Mouse (Mus musculus) thymus, postnatal 36 days (tissue): ENCODE measurements around the gene Tecta.

Experiments used
- DNase-seq, 2 experiments: peaks; one replicate each; pipeline ENCODE4 v3.0.0; 2022; ENCODE audit warnings: mixed read lengths in 2 of 2

The Tecta gene

DNA sequence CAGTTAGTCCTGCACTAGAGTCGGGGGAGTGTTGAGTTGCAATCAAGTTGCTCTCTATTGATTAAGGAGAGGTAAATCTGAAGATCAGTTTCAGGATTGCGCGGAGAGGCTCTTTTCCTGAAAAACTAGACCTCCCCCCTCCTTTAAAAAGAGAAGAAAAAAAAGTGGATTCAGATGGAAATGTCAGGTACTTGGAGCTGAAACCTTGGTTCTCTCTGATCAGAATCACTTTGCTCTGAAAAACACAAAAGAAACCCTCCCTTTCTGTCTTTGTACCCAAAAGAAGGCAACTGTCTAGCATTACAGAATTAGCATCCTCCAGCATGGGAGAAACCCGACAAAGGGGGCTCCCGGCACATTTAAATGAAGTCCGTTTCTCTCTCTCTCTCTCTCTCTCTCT lies at the start of gene Tecta:
TSS of gene Tecta (minus strand) at position 101 of the 400 bp plus-strand sequence.
- no peak for DNase-seq

DNA sequence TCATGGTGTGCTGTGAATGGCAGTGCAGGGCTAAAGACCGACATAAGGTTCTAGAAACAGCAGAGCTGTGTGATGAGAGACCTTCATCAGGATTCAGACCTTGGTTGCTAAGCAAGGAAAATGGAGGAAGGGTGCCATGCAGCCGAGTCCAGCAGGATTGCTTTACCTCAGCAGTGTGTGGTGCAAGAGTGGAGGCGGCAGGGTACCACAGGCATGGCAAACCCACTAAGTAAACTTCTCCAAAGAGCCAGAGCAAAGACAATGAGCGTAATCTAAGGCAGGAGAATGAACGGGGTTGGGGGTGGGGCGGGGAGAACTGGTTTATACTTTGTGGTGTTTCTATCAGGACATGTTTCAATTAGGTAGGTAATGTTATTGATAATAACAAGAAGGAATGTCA lies 49.3 kb upstream of the Tecta start:
- no peak for DNase-seq

DNA sequence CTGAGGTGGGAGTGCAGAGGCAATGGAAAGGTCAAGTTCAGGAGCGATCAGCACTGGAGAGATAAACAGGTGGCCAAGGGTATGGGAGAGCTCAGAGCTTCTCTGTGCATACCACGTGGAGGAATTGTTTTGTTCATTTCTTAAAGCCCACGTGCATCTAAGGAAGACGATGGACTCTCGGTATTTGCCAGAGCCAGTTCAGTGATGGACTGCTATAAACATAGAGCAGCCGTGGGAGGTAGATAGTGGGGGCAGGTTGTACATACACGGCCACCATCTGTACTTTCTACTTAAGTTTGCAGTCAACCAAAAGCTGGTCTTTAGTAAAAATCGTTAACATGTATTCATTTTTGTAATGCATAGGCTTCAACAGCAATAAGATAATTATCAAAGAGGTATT lies 42.4 kb upstream of the Tecta start:
- no peak for DNase-seq

DNA sequence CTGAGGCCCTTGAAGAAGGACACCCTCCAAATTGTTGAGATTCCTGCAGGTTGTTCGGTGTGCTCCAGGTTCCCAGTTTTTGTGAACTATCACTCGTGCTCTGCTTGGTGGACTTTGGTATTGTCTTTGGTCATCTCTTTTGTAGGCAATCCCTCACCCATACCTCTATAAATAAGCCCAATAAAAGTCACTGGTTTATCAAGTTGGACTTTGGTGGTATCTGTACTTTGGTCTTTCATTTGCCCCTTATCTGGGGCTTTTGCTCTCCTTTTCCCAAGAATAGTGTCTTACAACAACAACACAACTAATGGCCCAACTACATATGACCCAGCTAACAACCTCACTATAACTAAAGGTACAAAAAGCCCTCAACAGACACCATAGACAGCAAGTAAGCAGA lies 41.5 kb upstream of the Tecta start:
- no peak for DNase-seq

DNA sequence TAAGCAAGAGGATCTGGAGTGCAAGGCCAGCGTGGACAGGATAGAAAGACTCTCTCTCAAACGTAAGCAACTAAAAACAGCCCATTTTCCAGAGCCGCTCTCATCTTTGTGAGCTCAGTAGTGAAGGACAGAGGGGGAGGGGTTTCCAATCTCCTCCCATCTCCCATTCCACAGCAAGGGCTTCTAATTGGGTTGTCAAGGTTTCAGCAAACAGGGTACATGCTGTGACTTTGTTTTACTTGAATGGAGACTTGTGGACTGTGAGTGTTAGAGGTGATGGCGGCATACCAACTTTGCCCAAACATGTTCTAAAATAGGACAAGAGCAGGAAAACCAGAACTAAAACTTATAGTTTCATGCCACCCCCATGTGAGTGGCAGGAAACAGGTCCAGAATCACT lies 39.7 kb upstream of the Tecta start:
- no peak for DNase-seq

DNA sequence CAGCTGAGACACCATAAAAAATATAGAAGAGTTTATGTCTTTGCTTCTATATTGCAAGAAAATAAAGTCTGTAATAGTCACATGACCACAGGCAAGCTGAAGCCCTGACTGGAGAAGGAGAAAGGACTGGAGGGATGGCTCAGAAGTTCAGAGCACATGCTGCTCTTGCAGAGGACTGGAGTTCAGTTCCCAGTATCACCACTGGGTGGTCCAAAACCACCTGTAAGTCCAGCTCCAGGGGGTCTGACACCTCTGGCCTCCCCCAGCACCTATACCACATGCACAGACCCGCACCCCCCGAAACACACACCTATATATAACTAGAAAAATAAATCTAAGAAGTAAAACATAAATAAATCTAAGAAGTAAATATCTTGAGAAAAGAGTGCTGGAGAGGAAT lies 32.4 kb upstream of the Tecta start:
- peak; percentile 26 to 39 for DNase-seq

DNA sequence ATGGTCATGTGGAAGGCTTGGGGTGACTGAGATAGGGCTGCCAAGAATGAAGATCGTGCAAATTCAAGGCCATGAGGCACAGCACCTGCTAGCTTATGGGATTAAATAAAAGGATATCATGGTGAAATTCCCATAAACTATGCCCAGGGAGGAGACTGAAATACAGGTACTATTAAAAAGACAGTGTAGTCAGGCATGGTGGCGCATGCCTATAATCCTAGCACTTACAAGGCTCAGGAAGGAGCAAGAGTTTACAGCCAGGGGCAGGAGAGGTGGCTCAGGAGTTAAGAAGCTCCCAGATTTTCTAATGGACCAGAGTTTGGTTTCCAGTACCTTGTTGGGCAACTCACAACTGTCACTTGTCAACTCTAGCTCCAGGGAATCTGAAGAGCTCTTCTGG lies 31.9 kb upstream of the Tecta start:
- DNase-seq: no peak

DNA sequence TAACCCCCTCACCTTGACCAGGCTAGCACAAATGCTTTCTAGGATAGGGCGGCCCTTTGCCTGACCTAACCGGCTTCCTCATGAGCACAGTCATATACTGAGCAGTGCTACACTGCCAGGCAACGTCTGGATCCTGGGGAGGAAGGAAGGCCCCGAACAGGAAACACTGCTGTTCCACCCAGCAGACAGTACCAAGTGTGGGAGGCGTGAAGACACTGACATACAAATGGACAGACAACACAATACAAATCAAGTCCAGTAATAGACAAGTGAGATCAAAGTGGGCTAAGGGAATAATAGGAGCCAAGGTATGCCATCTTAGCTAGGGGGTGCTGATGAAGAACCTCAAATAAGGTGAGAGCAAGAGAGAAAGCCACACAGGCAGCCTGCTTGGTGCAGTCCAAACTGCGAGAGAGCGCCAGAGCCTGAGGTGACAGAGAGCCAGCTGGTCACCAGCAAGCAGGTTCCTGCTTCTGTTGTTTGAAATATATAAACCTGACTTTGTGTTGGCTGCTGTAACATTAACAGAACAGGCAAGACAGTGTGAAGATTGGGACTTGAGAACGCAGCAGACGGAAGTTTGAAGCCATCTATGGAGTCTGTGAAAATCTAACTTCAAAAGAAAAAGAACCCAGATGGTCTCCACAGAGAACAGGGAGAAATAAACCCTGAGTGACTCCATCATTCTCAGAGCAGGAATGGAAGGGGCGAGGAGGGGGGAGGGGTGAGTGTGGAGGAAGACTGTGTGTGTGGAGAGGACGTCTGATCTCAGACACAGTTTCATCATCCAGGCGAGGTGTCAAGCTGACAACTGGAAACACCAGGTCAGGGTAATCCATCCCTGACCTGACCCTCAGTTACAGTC lies 28.6 kb upstream of the Tecta start:
- peak; percentile 57 to 69 for DNase-seq

DNA sequence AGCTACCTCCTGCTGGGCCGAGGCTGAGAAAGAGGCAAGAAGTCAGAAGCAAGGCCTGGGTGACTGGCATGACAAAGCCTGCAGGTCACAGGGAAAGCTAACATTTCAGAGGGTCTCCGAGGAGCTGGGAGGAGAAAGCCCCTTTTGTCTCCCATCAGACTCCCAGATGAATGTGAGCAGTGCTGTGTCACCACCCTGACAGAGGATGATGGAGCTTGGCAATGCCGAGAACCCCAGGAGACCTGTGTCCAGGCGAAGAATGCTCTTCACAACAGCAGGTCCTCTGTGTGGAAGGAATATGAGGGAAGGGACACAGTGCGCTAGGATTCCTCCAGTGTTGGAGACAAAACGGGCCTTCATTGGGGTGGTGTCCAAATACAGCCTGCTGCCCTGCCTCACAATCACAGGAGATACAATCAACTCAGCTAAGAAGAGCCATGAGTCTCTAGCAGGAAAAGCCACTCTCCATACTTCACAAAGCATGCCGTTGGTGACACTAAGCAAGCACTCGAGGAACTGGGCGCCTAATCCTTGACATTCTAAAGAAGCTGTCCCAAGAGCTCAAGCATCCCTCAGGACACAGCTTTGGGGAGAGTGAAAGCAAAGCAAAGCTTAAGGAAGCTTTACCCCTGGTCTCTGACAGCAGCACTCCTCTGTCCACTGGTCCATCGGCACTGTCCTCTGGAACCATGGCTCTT lies 27.1 kb upstream of the Tecta start:
- DNase-seq: no peak

DNA sequence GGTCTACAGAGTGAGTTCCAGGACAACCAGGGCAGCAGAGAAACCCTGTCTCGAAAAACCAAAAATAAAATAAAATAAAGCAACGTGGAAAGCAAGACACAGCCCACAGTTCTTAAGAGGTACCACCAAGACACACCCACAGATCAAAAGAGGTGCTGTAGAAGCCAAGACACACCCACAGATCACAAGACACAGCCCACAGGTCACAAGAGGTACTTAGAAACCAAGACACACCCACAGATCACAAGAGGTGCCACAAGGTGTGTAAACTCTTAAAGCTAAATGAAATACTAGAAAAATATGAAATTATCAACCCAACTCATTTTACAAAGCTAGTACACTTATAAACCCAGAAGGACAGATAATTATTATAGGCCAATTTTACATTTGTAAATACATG lies 23.9 kb upstream of the Tecta start:
- no peak for DNase-seq

DNA sequence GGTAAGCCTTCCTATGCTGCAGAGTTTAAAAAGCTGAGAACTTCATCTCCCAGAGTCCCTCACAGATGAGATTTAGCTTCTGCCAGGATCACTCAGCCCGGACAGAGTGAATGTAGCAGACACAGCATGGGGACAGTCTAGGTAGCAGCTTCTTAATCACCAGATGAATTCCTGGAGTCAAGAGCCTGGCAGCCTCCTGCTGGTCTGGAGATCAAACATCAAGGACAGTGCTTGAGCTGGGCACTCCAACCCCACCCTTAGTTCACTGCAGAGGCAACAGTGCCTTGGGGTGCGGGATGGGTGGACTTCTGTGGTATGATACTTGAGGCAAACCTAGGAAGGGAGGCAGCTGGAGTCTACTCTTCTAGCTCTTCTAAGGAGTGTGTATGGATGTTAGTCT lies 20.0 kb upstream of the Tecta start:
- DNase-seq: no peak

DNA sequence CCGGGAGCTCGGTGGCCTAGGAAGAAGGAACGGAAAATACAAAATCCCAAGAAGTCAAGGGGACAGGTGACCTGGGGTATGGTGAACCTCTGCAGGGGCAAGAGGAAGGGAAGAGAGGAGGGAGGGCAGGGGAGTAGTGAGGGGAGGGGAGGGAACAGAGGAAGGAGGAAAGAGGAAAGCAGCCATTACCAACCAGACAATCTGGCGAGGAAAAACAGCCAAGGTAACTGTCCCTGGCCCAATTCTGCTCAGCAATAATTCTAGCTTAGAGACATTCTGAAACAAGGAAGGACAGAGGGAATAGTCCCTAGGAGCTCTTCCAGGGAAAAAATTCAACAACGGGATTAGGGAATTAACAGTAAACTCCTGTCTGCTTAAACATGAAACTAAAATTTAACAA lies 19.1 kb upstream of the Tecta start:
- DNase-seq: no peak

DNA sequence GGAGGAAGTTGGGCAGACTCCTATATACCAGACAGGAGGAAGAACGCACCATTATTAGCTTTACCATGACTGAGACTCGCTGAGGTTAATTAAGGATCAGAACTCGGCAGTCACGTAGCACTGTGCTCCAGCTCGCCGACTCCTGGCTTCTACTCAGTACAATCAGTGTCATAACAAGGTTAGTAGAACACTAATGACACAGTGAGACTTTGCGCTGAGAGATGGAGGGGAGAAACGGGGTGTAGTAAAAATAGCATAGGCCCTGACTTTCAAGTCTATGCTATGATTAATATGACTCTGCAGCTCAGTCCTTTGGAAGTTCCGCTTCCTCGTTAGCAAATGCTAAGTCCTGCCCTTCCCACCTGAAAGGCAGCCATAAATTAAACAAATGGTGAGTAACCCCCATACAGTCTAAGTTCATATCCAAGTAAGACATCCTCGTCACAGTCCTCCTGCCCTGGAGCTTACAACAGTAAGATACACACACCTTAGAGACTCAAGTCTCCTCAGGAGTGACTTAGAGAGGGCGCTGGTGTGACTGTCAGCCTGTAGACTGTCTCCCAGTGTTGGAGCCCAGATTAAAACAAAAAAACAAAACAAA lies 17.7 kb upstream of the Tecta start:
- DNase-seq: no peak

DNA sequence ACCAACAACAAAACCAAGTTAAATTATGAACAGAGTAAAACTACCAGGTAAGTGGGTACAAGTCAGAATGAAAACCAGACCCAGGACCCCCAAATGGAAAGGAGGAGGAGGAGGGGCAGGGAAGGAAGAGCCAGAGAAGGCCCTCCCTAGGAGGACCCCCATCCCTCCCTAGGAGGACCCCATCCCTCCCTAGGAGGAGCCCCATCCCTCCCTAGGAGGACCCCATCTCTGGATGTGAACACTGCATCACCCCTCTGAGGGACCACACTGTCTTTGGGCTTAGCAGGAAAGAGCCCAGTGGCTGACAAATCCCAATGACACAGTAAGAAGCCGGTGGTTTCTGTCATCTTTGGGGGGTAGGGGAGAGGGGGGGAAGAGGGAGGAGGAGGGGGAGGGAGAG lies 15.5 kb upstream of the Tecta start:
- DNase-seq: no peak

DNA sequence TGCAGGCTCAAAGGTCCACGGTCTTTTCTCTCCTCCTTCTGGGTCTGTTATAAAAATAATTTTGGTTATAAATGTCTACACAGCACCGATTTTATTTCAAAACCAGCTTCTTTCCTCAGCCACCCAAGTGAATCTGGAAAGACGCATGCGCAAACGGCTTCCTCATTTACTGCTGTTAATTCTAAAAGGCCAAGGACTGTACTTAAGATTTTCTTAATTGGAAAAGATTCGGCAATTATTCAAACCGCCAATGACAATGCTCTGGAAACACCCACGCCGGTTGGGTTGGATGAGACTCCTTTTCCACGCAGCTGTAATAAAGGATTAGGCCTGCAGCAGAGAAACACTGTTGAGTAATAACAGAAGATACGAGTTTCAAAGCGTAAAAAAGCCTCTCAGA lies 13.6 kb upstream of the Tecta start:
- no peak for DNase-seq

DNA sequence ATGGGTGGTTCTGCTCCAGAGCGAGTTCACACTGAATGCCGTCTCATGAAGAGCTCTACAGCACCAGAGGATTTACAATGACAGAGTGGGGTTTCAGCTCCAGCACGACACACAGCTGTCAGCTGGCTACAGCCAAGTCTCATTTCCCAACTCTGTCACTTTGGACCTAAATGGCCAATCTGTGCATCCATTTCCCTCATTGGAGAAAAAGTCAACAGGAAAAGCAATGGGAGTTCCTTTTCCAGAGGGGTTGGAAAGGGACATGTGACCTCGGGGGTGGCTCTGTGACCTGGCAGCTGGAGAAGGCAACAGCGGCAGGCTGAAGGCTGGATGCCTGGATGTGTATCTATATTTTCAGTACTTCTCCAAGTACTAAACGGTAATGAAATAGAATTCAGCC lies 11.6 kb upstream of the Tecta start:
- DNase-seq: no peak

DNA sequence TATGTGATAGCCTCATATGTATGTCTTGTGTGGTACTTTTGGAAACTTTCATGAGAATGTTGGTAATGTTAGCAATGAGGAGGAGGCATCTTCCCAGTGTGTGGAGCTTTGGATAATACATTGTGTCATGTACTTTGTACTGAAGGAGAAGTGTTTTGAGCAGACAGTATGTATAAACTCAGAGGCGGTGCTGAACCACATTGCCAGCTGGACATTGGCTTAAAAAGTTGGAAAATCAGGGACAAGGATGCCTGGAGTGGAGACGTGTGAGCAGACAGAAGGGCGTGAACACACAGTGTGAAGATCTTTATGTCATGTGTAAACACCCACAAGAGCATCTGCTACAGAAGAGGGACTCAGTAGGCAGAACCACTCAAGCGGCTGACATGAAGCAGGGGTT lies 6.0 kb upstream of the Tecta start:
- no peak for DNase-seq

DNA sequence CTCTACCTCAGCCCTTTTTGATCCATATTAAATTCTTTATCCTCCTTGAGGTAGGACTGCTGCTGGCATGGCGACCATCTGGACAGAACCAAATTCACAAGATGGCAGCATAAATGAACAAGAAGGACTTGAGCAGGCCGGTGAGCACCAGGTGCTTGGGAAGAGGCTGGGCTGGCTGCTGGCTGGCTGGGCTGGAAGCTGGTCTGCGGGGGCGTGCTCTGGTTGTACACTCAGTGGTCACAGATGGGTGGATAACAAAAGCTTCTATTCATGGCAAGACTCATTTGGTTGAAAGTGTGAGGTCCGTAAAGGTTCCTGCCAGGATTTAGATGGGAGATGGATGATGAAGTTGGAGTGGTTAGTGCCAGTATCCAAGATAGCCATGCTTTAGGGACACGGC lies 1.8 kb upstream of the Tecta start:
- DNase-seq: no peak

DNA sequence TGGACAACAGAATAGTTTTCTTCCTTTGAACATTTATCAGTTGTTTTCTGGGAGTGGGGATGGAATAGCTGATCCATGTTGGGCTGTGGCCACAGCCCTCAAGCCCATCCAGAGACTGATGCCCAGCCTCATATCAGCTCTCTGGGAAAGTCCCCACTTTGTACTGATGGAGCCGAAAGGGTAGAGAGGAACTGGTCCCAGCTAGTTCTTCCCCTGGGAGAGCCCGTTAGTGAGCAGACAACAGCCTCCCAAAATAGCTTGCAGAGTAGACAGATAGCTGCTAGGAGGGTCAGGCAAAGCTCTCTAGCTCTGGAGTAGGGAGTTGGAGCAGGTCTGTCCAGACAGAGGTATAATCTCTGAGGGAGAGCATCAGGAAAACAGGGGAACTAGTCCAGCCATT lies 3.6 kb downstream of the Tecta start:
- no peak for DNase-seq

DNA sequence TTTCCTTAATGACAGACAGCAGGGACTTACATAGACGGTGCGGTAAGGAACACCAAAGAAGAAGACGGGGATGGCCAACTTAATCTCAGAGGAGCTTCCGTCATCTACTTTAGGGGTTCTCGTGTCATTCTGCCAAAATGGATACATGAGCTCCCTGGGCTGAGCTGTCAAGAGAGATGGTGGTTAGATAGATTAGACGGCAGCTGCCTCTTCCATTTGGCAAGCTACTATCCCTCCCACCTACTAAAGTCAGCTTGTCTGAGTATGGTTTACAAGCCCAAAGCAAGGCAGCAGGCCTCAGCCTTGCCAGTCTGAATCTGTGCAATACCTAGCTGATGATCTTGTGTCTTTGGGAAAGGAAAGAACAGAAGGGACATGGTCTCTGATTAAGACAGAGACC lies 4.8 kb downstream of the Tecta start:
- DNase-seq: no peak

DNA sequence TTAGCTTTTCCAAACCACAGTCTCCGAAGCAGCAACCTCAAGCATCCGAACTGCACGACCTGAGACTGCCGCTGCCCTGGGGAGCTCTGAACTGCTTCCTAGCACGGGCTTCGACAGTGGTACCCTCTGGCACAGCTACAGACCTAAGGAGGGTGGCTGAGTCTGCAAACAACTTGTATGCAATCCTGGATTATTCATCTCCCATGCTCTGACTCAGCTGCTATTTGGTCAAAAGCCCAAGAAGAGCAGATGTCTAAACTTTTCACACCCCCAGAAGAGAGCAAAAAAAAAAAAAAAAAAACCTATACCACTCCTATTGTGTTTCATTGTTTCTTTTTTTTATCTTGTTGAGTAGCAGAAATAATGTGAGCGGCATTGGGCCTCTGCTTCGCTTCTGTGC lies 5.4 kb downstream of the Tecta start:
- DNase-seq: no peak

DNA sequence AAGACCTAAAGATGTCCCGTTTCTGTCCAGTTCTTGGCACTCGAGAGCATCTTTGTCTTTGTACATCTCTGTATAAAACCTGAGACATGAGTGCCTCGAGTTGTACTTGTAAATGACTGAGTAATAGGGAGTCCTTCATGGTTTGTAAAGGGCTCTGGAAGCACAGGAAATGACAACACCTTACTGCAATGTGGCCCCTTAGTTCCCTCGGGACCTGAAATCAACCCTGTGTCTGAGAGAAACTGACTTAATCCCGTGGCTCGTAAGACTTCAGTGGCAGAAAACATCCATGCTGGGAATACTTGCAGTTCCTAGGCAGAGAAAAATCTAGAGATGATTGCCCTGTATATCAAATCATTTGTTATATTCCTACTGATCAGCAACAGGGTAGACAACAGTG lies 6.8 kb downstream of the Tecta start:
- DNase-seq: no peak

DNA sequence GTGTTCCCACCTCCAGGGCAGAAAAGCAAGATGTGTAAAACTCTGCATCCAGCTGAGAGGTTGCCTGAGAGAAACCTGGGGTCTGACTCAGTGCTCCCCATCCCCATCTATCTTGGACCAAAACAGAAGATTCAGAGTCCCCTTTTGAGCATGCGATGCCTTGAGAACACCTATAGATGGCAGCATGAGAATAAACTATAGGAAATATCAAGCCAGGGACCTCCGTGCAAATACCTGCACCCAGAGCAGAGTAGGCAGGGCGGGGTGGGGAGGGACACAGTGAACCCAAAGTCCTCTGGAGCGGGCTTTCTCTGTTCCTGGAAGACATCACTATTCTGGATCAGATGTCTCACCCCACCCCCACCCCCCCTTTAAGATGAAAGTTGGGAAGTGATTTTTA lies 11.2 kb downstream of the Tecta start:
- peak in 1 of 2 experiments; percentile 3 for DNase-seq

DNA sequence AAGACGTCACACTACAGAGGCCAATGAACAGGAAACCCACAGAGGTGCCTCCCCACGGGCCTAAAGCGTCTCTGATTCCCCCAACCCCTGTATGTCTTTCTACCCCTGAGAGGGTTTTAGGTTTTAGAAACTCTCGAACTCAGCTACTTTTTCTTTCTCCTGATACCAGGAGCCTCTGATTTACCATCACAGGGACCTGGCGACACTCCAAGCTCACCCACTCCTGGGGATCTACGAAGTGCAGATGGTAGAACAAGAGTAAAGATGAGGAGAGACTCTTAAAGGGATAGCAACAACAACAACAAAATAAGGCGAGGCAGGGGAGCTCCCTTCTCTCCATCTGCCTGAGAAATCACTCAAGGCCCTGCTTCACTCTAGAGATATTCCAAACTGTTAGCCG lies 12.7 kb downstream of the Tecta start:
- DNase-seq: no peak
